Mouse (Mus musculus) CH12F3 (cell line): Measurements from ENCODE around the gene Maml1.

Source experiments
- in situ Hi-C: fragments of 300-500 bp; cut with MboI; formaldehyde crosslinking; loops from 2 replicates; pipeline ENCODE4 v1.14.3; 2020; ENCODE audit warnings: low sequenced_read_pairs

Maml1 gene

DNA sequence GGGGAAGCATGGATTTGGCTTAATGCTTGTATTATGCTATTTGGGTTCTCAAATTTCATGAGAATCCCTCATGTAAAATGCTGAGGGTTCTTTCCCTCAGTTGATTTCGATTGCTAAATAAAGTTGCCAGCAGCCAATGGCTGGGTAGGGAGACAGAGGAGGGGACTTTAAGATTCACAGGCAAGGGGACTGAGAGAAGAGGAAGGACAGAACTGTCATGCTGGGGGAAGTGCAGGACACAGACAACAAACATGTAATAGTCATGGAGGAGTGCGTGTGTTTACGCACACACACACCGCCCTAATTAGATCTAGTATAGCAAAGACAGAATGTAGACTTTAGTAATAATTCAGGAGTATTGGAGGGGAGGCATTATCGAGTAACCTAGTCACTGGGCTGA, 6.8 kb downstream of the Maml1 start:
- in situ Hi-C loops, result no loop called here

DNA sequence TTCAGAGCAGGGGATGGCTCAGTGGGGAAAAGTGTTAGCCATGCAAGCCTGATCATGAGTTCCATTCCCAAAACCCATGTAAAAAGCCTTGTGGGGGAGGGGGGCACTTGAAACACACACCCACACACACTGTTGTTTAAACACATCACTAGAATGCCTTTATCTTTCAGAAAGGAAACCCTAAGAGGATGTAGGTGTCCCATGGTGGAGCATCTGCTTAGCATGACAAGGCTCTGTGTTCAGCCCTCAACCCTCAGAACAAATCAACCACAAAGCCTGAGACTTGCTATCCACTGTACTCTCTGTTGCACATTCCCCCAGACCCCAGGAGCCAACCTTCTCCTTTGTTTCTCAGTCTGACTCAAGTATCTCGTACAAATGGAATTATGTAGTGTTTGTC, 12.1 kb downstream of the Maml1 start:
- in situ Hi-C loops, result no loop called here

DNA sequence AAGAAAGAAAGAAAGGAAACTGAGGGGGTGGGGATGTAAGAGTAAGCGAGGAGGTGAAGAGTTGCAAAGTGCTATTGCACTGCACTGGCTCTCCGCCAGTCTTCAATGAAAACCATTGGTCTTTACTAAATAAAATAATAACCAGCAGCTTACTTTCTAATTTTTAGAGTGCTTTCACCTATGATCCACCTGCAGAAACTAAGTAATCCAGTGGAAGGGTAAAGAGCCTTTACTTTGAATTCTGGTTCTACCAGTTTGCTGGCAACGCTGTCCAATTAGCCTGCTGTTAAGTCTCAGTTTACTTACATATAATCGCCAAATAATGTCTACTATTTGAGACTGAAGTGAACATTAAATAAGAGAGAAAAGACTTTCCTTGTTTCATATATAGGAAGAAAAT, 13.1 kb downstream of the Maml1 start:
- in situ Hi-C loops, result no loop called here

DNA sequence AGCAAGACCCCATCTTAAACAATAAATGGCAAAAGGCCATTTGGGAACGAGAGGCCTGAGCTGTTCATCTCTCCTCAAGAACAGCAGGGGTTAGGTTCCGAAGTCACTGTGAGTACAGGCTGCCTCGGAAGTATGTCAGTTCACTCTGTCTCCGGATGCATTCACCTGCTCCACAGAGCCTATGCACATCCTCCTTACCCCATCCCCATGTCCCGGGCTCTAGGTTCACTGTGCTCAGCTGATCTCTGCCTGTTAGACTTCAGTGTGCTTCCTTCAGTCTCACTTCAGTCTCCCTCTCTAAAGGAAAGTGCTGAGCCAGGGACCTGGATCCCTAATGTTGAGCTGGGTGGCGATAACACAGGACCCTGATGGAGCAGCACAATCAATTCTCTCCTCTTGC, 14.4 kb downstream of the Maml1 start:
- in situ Hi-C loops, result no loop called here

DNA sequence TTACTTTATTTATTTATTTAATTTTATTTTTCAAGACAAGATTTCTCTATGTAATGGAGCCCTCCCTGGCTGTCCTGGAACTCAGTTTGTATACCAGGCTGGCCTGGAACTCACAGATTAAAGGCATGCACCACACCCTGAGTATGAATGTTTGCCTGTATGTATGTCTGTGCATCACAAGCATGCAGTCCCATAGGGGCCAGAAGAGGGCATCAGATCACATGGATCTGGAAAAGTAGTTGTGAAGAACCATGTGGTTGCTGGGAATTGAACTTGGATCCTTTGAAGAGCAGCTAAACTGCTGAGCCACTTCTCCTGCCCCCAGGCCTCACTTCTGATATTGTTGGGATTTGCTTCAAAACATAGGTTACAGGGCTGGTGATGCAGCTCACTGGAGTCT, 15.1 kb downstream of the Maml1 start:
- in situ Hi-C loops, result no loop called here

DNA sequence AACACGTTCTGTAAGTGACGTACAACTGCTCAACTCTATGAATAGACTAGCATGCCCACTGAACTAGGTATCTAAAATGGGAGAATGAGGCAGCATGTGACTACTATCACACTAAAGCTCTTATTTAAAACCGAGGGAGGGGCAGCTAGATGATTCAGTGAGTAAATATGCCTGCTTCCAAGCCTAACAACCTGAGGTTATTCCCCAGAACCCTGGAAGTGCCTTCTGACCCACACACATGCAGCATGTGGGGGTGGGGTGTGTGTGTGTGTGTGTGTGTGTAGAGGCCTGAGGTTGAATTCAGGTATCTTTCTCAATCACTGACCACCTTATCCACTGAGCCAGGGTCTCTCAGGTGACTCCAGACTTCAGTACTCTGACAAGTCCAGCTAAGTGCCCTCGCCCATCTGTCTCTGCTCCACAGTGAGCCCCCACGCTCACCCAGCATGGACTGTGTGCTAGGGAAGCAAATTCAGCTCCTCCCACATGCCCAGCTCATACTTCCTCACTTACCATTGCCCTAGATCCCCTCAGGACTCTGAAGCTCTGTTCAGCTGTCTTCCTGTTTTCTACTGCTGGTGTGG, 16.5 kb downstream of the Maml1 start:
- in situ Hi-C loops, result no loop called here

DNA sequence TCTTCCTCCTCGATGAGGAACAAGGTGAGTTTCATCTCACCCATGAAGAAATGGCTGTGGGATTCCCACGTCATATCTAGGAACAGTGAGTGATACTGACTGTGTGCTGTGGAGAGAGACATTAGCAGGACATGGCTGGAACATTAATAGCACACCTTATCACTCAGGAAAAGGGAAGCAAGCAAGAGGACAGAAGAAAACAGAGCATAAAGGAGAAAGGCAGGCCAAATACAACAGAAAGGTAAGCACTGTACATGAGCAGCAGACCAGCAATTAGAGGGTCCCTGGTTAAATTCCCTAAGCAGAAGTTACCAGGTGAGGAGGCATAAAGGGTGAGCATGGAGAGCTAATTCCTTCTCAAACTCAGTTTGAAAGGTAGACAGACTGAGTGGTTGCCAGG, 17.0 kb downstream of the Maml1 start:
- in situ Hi-C loops, result no loop called here

DNA sequence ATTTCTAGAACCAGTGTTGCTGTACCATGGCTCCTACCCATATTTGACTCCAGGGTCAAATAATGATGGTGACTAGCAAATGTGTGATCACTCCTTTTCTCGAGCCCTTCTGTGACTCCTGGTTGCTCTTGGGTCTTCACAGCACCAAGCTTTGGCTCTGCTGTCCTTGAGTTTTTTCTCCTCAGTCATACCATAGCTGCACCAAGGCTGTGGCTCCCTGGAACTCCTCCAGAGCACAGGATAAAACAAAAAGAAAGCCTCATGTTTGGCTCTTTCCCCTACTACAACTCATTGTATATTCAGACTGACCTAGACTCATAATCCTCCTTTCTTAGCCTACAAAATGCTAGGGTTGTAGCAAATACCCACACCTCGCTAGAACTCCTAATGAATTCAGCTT, 19.3 kb downstream of the Maml1 start:
- in situ Hi-C loops, result loop anchor here (25.0 kb wide), 1 partner anchor 286 kb away; no protein-coding TSS in a partner anchor

DNA sequence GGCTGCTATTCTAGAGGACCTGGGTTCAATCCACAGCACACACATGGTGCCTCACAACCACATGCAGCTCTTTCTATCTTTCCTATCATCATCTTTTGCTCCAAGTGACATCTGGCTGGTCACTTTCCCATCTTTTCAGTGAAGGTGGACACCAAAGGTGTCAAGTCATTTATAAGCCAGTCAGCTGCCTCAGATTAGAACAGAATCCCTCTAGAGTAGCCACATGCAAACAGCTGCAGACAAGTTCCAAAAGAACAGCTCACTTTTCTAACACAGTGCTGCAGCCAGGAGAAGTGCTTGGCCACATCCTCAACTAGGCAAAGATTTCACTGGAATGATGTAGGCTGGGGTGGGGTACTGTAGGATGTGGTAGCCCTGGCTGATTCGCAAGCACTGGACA, 22.2 kb downstream of the Maml1 start:
- in situ Hi-C loops, result loop anchor here (25.0 kb wide), 1 partner anchor 283 kb away; no protein-coding TSS in a partner anchor

DNA sequence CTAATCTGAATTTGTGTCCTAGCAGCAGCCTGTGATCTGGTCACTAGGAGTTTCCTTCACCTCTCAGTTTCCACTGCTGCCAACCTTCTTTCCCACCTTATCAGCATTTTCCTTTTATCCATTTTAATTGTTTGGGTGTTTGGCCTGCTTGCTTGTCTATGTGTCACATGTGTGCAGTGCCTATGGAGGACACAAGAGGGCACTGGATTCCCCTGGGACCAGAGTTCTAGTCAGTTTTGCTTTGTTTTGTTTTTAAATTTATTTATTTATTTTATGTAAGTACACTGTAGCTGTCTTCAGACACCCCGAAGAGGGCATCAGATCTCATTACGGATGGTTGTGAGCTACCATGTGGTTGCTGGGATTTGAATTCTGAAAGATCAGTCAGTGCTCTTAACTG, 22.9 kb downstream of the Maml1 start:
- in situ Hi-C loops, result loop anchor here (25.0 kb wide), 1 partner anchor 282 kb away; no protein-coding TSS in a partner anchor

DNA sequence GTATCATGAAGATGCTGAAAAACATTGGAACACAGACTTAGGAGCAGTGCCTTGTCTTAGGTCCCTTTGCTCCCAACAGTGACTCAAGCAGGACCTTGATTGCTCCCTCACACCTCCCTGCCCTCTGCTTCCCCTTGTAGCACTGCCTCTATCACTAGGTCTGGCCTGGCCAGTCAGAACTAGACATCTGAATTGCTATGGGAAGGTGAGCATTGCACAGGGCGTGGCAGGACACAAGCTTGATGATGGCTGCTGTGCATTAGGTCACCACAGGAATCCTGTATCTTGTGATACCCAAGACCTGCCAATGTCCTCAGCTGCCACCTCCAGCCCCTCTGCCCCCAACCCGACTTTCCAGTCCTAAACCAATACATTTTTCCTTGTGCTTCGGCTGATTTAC, 25.1 kb downstream of the Maml1 start:
- in situ Hi-C loops, result loop anchor here (25.0 kb wide), 1 partner anchor 280 kb away; no protein-coding TSS in a partner anchor

DNA sequence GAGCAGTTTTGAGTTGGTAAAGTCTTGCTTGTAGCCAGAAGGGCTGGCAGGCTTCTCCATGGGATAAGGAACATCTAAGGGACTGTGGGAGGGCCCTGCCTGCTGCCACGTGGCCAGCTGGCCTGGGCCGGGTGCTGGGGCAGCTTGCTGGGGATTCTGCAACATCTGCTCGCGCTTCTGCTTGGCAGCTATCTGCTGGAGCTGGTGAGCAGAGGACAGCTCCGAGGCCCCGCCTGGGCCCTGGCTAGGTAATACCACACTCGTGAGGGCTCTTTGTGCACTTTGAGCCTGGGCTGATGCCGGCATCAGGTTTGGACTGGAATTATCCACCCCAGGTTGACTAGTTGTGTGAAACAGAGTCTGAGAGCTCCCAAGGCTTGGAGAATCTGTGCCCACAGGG, 26.2 kb downstream of the Maml1 start:
- in situ Hi-C loops, result loop anchor here (25.0 kb wide), 1 partner anchor 279 kb away; no protein-coding TSS in a partner anchor

DNA sequence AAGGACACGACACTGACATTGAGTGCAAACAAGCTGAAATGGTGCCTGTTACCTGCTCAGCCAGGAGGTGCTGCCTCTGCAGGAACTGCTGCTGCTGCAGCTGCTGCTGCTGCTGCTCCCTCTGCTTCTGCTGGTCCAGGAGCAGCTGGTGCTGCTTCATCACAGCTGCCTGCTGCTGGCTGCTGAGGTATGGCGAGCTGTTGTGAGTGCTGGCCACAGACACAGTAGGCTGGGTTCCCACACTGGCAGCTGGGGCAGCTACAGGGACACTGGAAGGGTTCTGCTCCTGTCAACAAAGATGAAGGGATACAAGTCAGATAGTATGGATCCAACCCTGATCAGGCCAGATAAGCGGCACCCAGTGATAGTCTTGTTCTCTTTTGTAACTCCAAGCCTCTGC, 28.9 kb downstream of the Maml1 start:
- in situ Hi-C loops, result loop anchor here (25.0 kb wide), 1 partner anchor 276 kb away; no protein-coding TSS in a partner anchor

DNA sequence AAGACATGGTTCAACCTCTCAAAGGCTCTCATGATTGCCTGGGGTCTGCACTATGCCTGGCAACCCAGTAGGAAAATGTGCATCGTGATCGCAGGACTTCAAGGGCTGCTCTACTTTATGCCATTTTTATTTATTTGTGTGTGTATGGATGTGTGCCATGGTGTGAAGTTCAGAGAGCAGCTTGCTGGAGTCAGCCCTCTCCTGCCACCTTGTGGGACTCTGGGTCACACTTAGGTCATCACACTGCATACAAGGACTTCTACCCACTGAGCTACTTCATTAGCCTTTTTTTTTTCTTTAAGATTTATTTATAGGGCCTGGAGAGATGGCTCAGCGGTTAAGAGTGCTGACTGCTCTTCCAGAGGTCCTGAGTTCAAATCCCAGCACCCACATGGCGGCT, 30.1 kb downstream of the Maml1 start:
- in situ Hi-C loops, result loop anchor here (25.0 kb wide), 1 partner anchor 275 kb away; no protein-coding TSS in a partner anchor

DNA sequence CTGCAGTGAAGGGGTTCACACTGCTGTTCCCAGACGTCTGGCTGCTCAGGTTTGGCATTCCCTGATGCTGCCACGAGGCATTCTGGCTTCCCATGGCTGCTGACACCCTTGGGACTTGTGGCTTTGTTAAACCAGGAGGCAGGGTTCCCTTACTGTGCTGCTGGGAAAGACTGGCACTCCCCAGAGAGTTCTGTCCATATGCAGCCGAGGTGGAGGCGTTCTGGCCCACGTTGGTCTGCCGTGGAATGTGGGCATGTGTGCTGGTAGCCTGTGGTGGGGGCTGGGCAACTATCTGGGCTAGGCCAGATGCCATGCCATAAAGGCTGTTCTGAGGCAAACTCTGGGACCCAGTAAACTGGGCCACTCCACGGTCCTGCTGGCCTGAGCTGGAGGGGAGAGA, 33.8 kb downstream of the Maml1 start:
- in situ Hi-C loops, result loop anchor here (25.0 kb wide), 1 partner anchor 271 kb away; no protein-coding TSS in a partner anchor

DNA sequence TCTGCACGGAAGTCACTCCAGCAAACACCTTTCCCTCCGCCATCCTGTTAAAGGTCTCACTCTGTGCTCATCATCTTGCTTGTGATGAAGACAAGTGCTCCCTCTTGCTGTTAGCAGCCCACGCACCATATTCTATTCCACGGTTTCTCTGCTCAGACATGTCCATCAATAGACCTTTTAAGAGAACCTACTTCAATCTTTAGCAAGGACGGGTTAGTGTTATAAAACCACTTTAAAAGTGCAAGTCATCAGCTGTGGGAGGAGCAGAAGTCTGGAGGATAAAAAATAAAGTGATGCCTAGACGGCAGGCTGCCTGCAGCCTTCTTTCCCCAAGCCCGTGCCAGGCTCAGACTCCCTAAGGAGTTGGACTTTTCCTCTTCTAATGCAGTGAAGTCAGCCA, 35.5 kb downstream of the Maml1 start:
- in situ Hi-C loops, result loop anchor here (25.0 kb wide), 1 partner anchor 269 kb away; no protein-coding TSS in a partner anchor

DNA sequence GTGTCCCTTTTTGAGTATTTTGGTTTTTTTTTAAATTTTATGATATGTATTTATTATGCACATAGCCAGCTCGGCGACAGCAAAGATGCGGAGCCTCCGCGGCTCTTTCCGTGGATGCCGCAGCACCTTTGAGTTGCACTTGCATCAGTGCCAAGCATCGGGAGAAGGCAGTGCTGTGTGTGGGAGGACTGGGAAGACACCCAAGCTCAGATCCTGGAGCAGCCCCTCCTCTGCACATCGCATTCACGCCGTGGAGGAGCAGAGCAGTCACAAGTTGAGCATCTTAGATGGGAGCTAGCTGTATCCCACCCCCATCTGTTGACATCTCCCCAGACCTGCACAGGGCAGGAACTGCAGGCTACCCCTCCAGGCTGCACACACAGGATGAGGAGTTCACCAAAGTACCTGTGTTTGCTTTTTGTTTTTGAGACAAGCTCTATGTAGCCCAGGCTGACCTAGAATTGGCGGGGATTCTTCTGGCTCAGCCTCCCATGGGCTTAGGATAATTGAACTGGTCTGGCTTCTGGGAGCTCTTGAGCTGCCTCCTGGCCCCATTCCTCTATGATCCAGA, 38.0 kb downstream of the Maml1 start:
- in situ Hi-C loops, result loop anchor here (25.0 kb wide), 1 partner anchor 267 kb away; no protein-coding TSS in a partner anchor

DNA sequence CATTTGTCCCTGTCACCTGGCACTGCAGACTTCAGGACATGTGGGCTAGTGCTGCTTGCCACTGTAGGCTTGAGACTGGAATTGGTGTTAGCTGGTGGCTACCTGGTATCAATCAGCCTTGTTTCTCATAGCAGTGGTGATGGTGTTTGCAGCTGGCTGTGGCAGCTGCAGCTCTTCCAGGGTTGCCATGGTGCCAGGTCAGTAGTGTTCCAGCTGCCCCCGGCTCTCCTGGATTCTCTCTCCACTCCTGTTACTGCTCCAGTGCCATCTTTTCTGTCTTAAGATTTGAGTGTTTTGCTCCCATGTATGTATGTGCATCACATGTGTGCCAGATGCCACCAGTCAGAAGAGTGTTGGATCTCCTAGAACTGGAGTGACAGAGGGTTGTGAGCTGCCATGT, 38.7 kb downstream of the Maml1 start:
- in situ Hi-C loops, result loop anchor here (25.0 kb wide), 1 partner anchor 266 kb away; no protein-coding TSS in a partner anchor

DNA sequence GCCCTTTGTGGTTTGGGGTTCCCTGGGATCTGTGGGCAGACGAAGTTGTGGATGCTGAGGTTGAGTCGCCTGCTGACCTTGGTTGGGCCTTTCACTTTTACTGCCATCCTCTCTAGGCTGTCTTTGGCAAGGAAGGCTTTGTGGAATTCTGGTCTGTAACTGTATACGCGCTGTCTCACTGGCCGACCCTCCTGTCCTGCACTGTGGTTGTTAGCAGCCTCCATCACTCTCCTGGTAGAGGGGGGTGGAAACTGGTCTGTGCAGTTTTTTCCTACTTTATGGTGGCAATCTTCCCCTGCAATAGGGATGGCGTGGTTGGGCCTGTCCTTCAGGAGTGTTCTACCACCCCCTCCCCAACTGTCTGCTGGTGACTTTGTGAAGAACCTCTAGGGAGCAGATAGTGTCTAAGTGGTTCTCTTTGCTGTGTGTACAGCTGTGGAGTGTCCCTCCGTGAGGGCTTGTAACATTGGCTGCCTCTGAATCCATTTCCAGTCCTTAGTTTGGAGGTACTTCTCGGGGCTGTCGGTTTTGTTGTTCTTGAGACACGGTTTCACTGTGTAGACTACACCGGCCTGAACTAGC, 39.3 kb downstream of the Maml1 start:
- in situ Hi-C loops, result loop anchor here (25.0 kb wide), 1 partner anchor 265 kb away; no protein-coding TSS in a partner anchor

DNA sequence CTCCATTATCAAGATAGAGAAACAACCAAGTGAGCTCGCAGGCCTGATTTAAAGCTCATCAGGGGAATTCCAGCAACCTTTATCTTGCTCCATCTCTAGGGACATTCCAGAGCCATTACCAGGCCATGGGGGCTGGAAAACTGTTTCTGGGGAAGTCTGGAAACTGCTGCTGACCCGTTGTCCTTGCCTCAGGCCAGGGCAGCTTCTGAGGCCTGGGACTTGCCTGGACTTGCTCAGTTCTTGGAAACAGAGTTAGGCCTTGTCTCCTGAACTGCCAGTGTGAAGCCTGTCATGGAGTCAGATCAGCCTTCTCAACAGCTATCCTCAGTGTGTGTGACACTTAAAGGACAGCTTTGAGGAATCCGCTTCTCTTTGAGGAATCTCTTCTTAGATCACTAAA, 39.9 kb downstream of the Maml1 start:
- in situ Hi-C loops, result loop anchor here (25.0 kb wide), 1 partner anchor 265 kb away; no protein-coding TSS in a partner anchor

DNA sequence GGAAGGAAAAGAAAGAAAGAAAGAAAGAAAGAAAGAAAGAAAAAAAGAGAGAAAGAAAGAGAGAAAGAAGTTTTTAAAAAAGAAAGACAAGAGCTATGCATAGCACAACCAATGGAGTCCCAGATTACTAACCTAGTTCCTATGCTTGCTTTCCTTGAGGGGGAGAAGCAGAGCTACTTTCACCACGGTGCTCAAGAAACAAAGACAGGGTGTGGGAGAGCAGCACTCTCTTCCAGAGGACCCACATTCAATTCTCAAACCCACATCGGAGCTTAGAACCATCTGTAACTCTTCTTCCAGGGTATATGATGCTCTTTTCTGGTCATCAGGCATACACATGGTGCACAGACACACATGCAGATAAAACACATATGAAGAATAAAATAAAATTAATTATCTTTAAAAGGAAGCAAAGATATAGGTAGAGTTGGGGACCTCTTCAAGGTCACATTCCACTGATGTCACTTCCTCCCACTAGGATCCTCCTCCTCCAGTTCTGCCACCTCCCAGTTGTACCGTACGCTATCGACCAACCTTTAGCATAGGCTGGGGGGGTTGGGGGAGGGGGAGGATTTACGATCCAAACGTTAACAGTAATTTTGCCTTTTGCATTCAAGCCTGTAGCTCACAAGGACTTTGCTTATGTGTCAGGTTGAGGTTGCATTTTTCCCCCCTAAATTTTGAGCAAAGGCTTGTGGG, 43.5 kb downstream of the Maml1 start:
- in situ Hi-C loops, result no loop called here
